Mouse (Mus musculus): ENCODE results near the gene Gnat1. TPM values are rescaled to one million over a fixed set of nuclear protein-coding genes. Genes with fewer than 3 reads are reported as not detected.

The Gnat1 gene
- total RNA-seq, 2 experiments from 2014 or later = not detected

GRCm38 (mm10) chr9:107626158-107626843 is 53.2 kb downstream of the Gnat1 start:
- DNase-seq = peak; percentile 10

- no peak for DNase-seq
These were observed 54.0 kb downstream of the Gnat1 start for GRCm38 (mm10) chr9:107625351-107626128.

DNA sequence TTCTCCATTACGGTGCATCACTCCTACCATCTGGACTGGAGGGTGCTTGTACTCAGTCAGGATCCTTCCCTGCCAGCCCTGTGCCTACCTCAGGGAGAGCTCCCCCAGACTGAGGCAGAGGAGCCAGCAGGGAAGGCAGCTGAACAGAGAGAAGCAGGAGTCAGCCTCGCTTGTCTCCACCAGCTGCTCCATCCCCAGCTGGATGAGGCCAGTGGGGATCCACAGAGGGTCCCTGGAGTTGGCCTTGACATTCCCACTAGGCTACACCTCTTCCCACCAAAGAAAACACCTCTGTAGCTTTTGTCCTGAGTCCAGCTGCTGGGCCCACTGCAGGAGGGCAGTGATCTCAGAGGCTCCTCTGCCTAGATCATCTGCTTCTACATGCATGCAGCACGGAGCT is 54.6 kb downstream of the Gnat1 start:
- DNase-seq = no peak

DNA sequence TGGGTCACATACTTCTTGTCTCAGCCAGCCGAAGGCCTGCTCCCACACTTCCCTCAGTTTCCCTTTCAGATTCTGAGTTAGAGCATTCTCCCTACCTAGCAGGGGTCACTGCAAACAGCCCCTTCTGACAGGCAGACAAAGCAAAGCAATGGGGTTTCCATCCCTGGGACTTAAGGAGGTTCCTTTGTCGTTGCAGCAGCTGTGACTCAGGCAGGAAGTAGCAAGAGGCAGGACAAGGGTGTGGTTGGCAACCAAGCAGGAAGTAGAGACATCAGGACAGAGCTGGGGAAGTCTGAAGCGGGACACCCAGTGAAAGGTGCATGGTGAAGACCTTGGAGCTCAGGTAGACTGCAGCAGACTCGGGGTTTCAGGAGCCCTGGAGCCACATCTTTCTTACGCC is 55.0 kb downstream of the Gnat1 start:
- peak; percentile 41 for DNase-seq

Other genes starting within 250 kb of the Gnat1 start
- 10 to 100 TPM; 14.8 to 15.2 TPM for gene Tmem115, start 145.8 kb downstream of the Gnat1 start, total RNA-seq (2021)
- gene Cyb561d2, start 137.5 kb downstream of the Gnat1 start, total RNA-seq (2021) = 1 to 10 TPM; 2.0 TPM
- 10 to 100 TPM in 1 of 2 experiments, 1 to 10 TPM in 1; 9.5 to 10.2 TPM for gene Nprl2, start 137.5 kb downstream of the Gnat1 start, total RNA-seq (2021)
- not detected for gene Zmynd10, start 132.4 kb downstream of the Gnat1 start, total RNA-seq (2021)
- gene Rassf1, start 128.2 kb downstream of the Gnat1 start, total RNA-seq (2021) = 10 to 100 TPM; 10.8 to 12.5 TPM
- gene Tusc2, start 116.5 kb downstream of the Gnat1 start, total RNA-seq (2021) = 10 to 100 TPM; 30.5 to 31.1 TPM
- 10 to 100 TPM; 12.0 to 15.2 TPM for gene Hyal2, start 111.8 kb downstream of the Gnat1 start, total RNA-seq (2021)
- 1 to 10 TPM; 2.2 to 2.3 TPM for gene Hyal1, start 102.8 kb downstream of the Gnat1 start, total RNA-seq (2021)
- 10 to 100 TPM; 10.4 to 13.4 TPM for gene Naa80, start 100.8 kb downstream of the Gnat1 start, total RNA-seq (2021)
- gene Hyal3, start 98.9 kb downstream of the Gnat1 start, total RNA-seq (2021) = under 1 TPM; 0.38 to 0.72 TPM
- 10 to 100 TPM; 44.2 to 45.3 TPM for gene Ifrd2, start 92.1 kb downstream of the Gnat1 start, total RNA-seq (2021)
- 10 to 100 TPM; 18.1 to 19.4 TPM for gene Sema3b, start 70.5 kb downstream of the Gnat1 start, total RNA-seq (2021)
- gene Gnai2, start 44.3 kb downstream of the Gnat1 start, total RNA-seq (2021) = 10 to 100 TPM; 73.2 to 87.6 TPM
- 10 to 100 TPM; 72.1 to 77.5 TPM for gene Slc38a3, start 10.2 kb downstream of the Gnat1 start, total RNA-seq (2021)
- 1 to 10 TPM; 5.9 to 9.7 TPM for gene Sema3f, start 30.8 kb upstream of the Gnat1 start, total RNA-seq (2021)
- 10 to 100 TPM; 35.3 to 36.6 TPM for gene Rbm5, start 91.3 kb upstream of the Gnat1 start, total RNA-seq (2021)
- 10 to 100 TPM; 18.3 to 20.7 TPM for gene Rbm6, start 193.5 kb upstream of the Gnat1 start, total RNA-seq (2021)
- gene Mon1a, start 208.4 kb upstream of the Gnat1 start, total RNA-seq (2021) = 1 to 10 TPM; 8.3 to 9.6 TPM
- gene Mst1r, start 227.2 kb upstream of the Gnat1 start, total RNA-seq (2021) = 1 to 10 TPM; 1.3 to 2.1 TPM
- not detected for gene Actl11, start 248.8 kb upstream of the Gnat1 start, total RNA-seq (2021)

Measured in gastrocnemius, postnatal 25 days (tissue).